Mouse (Mus musculus): ENCODE results near the gene Oog1. TPM values are rescaled to one million over a fixed set of nuclear protein-coding genes. Genes with fewer than 3 reads are reported as not detected.
"Not testable (repeated sequence)": the region's sequence is repeated elsewhere in the genome, so short reads cannot be mapped to it uniquely, and the experiment has no call there.

Oog1 gene
- polyA plus RNA-seq (2011; ENCODE audit: insufficient read depth, insufficient read length, low replicate concordance, missing spikeins): not detected in 2 replicates

- WGBS: 71% methylated on average over 1 of the region's 2 CpGs
- H3K27ac ChIP-seq (ENCODE audit: control insufficient read depth, insufficient read depth, low read depth, low read length, poor library complexity); H3K4me3 ChIP-seq (replicated peaks; ENCODE audit: control insufficient read depth, low read depth, low read length); H3K4me1 ChIP-seq (ENCODE audit: control insufficient read depth, insufficient read depth, low read length): not testable (repeated sequence)
Observed at GRCm38 (mm10) chr12:87602388-87602787, at the start of gene Oog1. Oog1 (plus strand) TSS chr12:87602688.

GRCm38 (mm10) chr12:87601388-87601787 lies 1.1 kb upstream of the Oog1 start:
- WGBS: 11% methylated on average over 2 of the region's 2 CpGs
- H3K27ac ChIP-seq (ENCODE audit: control insufficient read depth, insufficient read depth, low read depth, low read length, poor library complexity); H3K4me3 ChIP-seq (replicated peaks; ENCODE audit: control insufficient read depth, low read depth, low read length); H3K4me1 ChIP-seq (ENCODE audit: control insufficient read depth, insufficient read depth, low read length): not testable (repeated sequence)

DNA sequence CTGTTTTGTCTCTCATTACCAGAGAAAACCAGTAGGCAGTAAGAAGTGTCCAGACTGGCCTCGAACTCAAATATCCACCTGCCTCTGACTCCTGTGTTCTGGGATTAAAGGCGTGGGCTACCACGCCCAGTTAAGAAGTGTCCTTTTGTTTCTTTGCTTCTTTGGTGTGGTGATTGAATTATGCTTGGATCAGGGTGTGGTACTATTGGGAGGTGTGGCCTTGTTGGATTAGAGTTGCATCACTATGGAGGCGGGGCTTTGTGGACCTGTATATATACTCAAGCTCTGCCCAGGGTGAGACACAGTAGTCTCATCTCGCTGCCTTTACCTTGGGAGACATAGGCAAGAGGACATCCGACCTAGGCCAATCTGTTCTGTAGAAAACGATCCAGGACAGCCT lies 16.1 kb downstream of the Oog1 start, which contains the start of gene Gm4027:
Gene Gm4027 (plus strand): TSS at position 301 of the 400 bp plus-strand sequence.
- 83% methylated on average over 7 of the region's 7 CpGs for WGBS
- H3K4me1 ChIP-seq (ENCODE audit: control insufficient read depth, insufficient read depth, low read length); H3K27ac ChIP-seq (ENCODE audit: control insufficient read depth, insufficient read depth, low read depth, low read length, poor library complexity); H3K4me3 ChIP-seq (replicated peaks; ENCODE audit: control insufficient read depth, low read depth, low read length): not testable (repeated sequence)

DNA sequence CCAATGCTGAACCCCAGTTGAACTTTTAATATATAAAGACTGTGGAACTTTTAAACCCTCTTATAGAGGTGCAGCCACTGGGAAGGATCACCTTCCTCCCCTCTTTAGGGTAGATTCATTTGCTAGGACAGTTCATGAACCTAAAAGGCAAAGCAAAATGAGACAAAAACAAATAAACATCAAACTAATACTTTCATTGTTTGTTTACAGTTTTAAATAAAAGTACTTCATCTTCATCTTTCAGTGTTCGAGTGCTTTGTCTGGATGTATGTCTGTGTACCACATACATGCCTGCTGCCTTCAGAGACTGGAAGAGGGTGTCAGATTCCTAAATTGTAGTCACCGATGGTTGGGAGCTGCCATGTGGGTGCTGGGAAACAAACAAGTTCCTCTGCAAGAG lies 42.0 kb downstream of the Oog1 start, which contains the start of gene Gm16381:
Gene Gm16381 (minus strand): TSS at position 101 of the 400 bp plus-strand sequence.
- H3K27ac ChIP-seq (ENCODE audit: control insufficient read depth, insufficient read depth, low read depth, low read length, poor library complexity); H3K4me3 ChIP-seq (replicated peaks; ENCODE audit: control insufficient read depth, low read depth, low read length); H3K4me1 ChIP-seq (ENCODE audit: control insufficient read depth, insufficient read depth, low read length): not testable (repeated sequence)
- 86% methylated on average over 2 of the region's 2 CpGs for WGBS

- 32% methylated on average over 2 of the region's 4 CpGs for WGBS
- not testable (repeated sequence) for H3K4me3 ChIP-seq (replicated peaks; ENCODE audit: control insufficient read depth, low read depth, low read length); H3K4me1 ChIP-seq (ENCODE audit: control insufficient read depth, insufficient read depth, low read length); H3K27ac ChIP-seq (ENCODE audit: control insufficient read depth, insufficient read depth, low read depth, low read length, poor library complexity)
Observed at GRCm38 (mm10) chr12:87652916-87653703, 50.6 kb downstream of the Oog1 start.

Other genes starting within 250 kb of the Oog1 start
- 10.7 and 31.6 TPM in 2 replicates for gene Sptlc2, start 214.3 kb upstream of the Oog1 start, polyA plus RNA-seq (2011; ENCODE audit: insufficient read depth, insufficient read length, low replicate concordance, missing spikeins)
- 67.6 and 160 TPM in 2 replicates for gene Slirp, start 158.8 kb upstream of the Oog1 start, polyA plus RNA-seq (2011; ENCODE audit: insufficient read depth, insufficient read length, low replicate concordance, missing spikeins)
- 11.1 and 19.8 TPM in 2 replicates for gene Alkbh1, start 158.7 kb upstream of the Oog1 start, polyA plus RNA-seq (2011; ENCODE audit: insufficient read depth, insufficient read length, low replicate concordance, missing spikeins)
- gene Snw1, start 130.4 kb upstream of the Oog1 start, polyA plus RNA-seq (2011; ENCODE audit: insufficient read depth, insufficient read length, low replicate concordance, missing spikeins): 30.9 and 48.6 TPM in 2 replicates
- not detected in 2 replicates for gene Gm5788, start 108.0 kb upstream of the Oog1 start, polyA plus RNA-seq (2011; ENCODE audit: insufficient read depth, insufficient read length, low replicate concordance, missing spikeins)
- gene Gm8300, start 88.4 kb upstream of the Oog1 start, polyA plus RNA-seq (2011; ENCODE audit: insufficient read depth, insufficient read length, low replicate concordance, missing spikeins): not detected in 2 replicates
- not detected in 2 replicates for gene Gm4027, start 16.2 kb downstream of the Oog1 start, polyA plus RNA-seq (2011; ENCODE audit: insufficient read depth, insufficient read length, low replicate concordance, missing spikeins)
- not detected in 2 replicates for gene Gm16381, start 41.9 kb downstream of the Oog1 start, polyA plus RNA-seq (2011; ENCODE audit: insufficient read depth, insufficient read length, low replicate concordance, missing spikeins)
- not detected in 2 replicates for gene Gm21319, start 173.1 kb downstream of the Oog1 start, polyA plus RNA-seq (2011; ENCODE audit: insufficient read depth, insufficient read length, low replicate concordance, missing spikeins)
- not detected in 2 replicates for gene Gm21936, start 192.8 kb downstream of the Oog1 start, polyA plus RNA-seq (2011; ENCODE audit: insufficient read depth, insufficient read length, low replicate concordance, missing spikeins)
- not detected in 2 replicates for gene BB287469, start 213.9 kb downstream of the Oog1 start, polyA plus RNA-seq (2011; ENCODE audit: insufficient read depth, insufficient read length, low replicate concordance, missing spikeins)
- not detected in 2 replicates for gene Gm2001, start 239.7 kb downstream of the Oog1 start, polyA plus RNA-seq (2011; ENCODE audit: insufficient read depth, insufficient read length, low replicate concordance, missing spikeins)

Measured in bone marrow, adult 2 months (tissue).